Comparison of ENCODE assay signal across 9 mouse cellular contexts in the genomic region with DNA sequence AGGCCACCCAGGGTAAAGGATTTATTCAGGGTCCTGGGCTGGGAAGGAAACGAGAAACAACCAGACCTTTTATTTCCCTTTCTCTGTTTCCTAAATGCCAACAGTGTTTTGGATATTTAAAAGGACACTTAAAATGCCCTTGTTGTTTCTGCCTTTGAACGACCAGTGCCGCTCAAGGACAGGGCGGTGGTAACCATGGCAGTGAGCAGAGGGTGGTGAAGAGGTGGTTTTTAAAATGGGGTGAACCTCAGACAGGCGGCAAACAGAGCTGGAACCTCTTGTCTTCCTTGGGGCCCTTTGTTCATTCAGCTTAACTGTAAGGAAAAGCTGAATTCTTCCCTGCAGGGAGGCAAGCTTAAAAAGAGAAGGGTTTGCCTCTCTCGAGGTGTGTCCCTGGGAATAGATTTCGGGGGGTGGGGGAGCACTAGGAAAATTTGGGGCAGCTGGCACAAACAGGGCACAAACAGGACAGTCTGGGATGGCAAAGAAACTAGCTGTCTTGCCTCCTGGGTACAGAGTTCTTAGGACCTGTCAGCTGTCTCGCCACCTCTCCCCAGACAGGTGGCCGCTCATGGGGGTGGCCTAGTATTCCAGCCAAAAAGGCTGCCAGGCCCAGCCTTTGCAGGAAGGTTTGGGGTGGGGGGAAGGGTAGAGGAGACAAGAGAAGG. TPM values are rescaled to one million over a fixed set of nuclear protein-coding genes. Genes with fewer than 3 reads are reported as not detected.
DNase-seq lines count a peak whose midpoint lies in the region; ATAC-seq and TF ChIP-seq lines count a peak whose summit lies in the region.
"Had no signal": no experiment of that assay in that cellular context is flagged by ENCODE, and none has a peak within 500 bp of the region (broad histone marks: within the 10 kb centered on the region; RNA-seq: fewer than 3 reads in every experiment).

No protein-coding gene starts in this region.

- no peak overlapping the region for H3K9ac ChIP-seq in heart, embryonic 12.5 days
- H3K9ac ChIP-seq in ES-E14 (ENCODE audit: insufficient read depth, low read depth, low read length, poor library complexity, severe bottlenecking): peak overlapping the region; percentile 96
- peak overlapping the region; percentile 21; the same call in 1 of the 2 replicates for H3K9ac ChIP-seq in embryonic facial prominence, embryonic 14.5 days (ENCODE audit: low read depth, low read length)

- no peaks in the 10 kb centered on the region for H3K79me2 ChIP-seq in myocyte (ENCODE audit: control insufficient read depth, insufficient read depth)

- H3K36me3 ChIP-seq in heart, embryonic 12.5 days: no peaks in the 10 kb centered on the region
- H3K36me3 ChIP-seq in ES-E14 (ENCODE audit: control insufficient read depth, insufficient read depth, low read length, poor library complexity, severe bottlenecking) (no peaks in the 10 kb centered on the region), myocyte (ENCODE audit: control insufficient read depth, insufficient read depth) (no peaks in the 10 kb centered on the region)
- no peaks in the 10 kb centered on the region for H3K36me3 ChIP-seq in embryonic facial prominence, embryonic 14.5 days (ENCODE audit: control insufficient read depth, insufficient read depth, low read length)

- peak overlapping the region; percentile 58 for H3ac ChIP-seq in myocyte (ENCODE audit: control insufficient read depth, insufficient read length)

- H3K4me3 ChIP-seq in heart, embryonic 12.5 days: peak overlapping the region; percentile 47; the same call in 1 of the 2 replicates
- H3K4me3 ChIP-seq in ES-E14 (ENCODE audit: insufficient read depth in 1 of 2, low read depth in 1 of 2, low read length in 2 of 2, poor library complexity in 1 of 2, severe bottlenecking in 1 of 2) (peak overlapping the region; percentile 59 to 65), myocyte (peak overlapping the region; percentile 24)
- peak overlapping the region; percentile 43; the same call in 1 of the 2 replicates for H3K4me3 ChIP-seq in embryonic facial prominence, embryonic 14.5 days (ENCODE audit: low read depth, low read length)

- DNase-seq in heart, adult 8-10 months (ENCODE audit: low spot score): no peak
- no peak for DNase-seq in ES-E14 (ENCODE audit: low read depth, low spot score)
- no peak for DNase-seq in embryonic facial prominence, embryonic 14.5 days (ENCODE audit: low spot score)
- DNase-seq in kidney, postnatal 10 days: peak; percentile 43
- no peak for DNase-seq in gastrocnemius, postnatal 4 days (ENCODE audit: low spot score in 2 of 2)

- ATAC-seq in heart, embryonic 12.5 days (ENCODE audit: insufficient number of reproducible peaks, low FRiP score): no peak
- no peak for ATAC-seq in embryonic facial prominence, embryonic 14.5 days (ENCODE audit: low read depth)
- no peak for ATAC-seq in activated CD4-positive, CD25-positive, alpha-beta regulatory T cell, adult 4 months

- peak overlapping the region; percentile 93 for H3K4me2 ChIP-seq in heart, embryonic 12.5 days
- H3K4me2 ChIP-seq in embryonic facial prominence, embryonic 14.5 days (ENCODE audit: low read depth, low read length): peak overlapping the region; percentile 95
- H3K4me2 ChIP-seq in myocyte (ENCODE audit: low read depth): peak overlapping the region; percentile 97

- WGBS in heart, embryonic 12.5 days: 19% methylated on average over 9 of the region's 9 CpGs
- 12% methylated on average over 9 of the region's 9 CpGs for WGBS in embryonic facial prominence, embryonic 14.5 days

- peaks cover 24% of the 10 kb centered on the region; the same call in 1 of the 2 replicates for H3K4me1 ChIP-seq in heart, embryonic 12.5 days (replicated peaks)
- peaks cover 2 to 22% of the 10 kb centered on the region in 2 experiments; a peak in 2 of 4 replicates for H3K4me1 ChIP-seq in ES-E14 (ENCODE audit: control insufficient read depth in 2 of 2, insufficient read depth in 2 of 2, low read length in 2 of 2, poor library complexity in 1 of 2)
- peaks cover 13% of the 10 kb centered on the region for H3K4me1 ChIP-seq in embryonic facial prominence, embryonic 14.5 days (ENCODE audit: control insufficient read depth, insufficient read depth, low read length)

- H3K27ac ChIP-seq in heart, embryonic 12.5 days (ENCODE audit: poor library complexity, severe bottlenecking): no peak overlapping the region
- H3K27ac ChIP-seq in ES-E14 (ENCODE audit: insufficient read depth, low read depth, low read length, poor library complexity, severe bottlenecking): peak overlapping the region; percentile 100
- H3K27ac ChIP-seq in embryonic facial prominence, embryonic 14.5 days (replicated peaks; ENCODE audit: low read depth, low read length): no peak overlapping the region

- H3K9me3 ChIP-seq in heart, embryonic 12.5 days (replicated peaks): no peaks in the 10 kb centered on the region
- no peaks in the 10 kb centered on the region for H3K9me3 ChIP-seq in ES-E14 (ENCODE audit: control insufficient read depth, insufficient read depth, low read depth, low read length)
- no peaks in the 10 kb centered on the region for H3K9me3 ChIP-seq in embryonic facial prominence, embryonic 14.5 days (ENCODE audit: control insufficient read depth, low read length)

- peaks cover 35% of the 10 kb centered on the region for H3K27me3 ChIP-seq in heart, embryonic 12.5 days (replicated peaks)
- H3K27me3 ChIP-seq in embryonic facial prominence, embryonic 14.5 days (replicated peaks; ENCODE audit: control insufficient read depth, insufficient read depth, low read length): peaks cover 47% of the 10 kb centered on the region
- no peaks in the 10 kb centered on the region for H3K27me3 ChIP-seq in myocyte (ENCODE audit: control insufficient read depth, insufficient read depth, insufficient read length)
- H3K27me3 ChIP-seq: CH12.LX had no signal

- in situ Hi-C loops in ES-E14 (cut with MboI; ENCODE audit: low sequenced_read_pairs in 2 of 2, unreplicated experiment in 2 of 2): no loop called here

- TF ChIP-seq POLR2A in myocyte (IDR thresholded peaks at IDR 0.05; ENCODE audit: insufficient read length, low read depth): no peak

TF ChIP-seq in ES-E14, 5 proteins besides CTCF, POLR2A, EP300 and RAD21:
- TF ChIP-seq HCFC1 (IDR thresholded peaks at IDR 0.05; ENCODE audit: borderline replicate concordance, insufficient read depth, low read length) (0 out of 2 replicates have a peak, but pooled peaks have one; percentile 9), CHD2 (IDR thresholded peaks at IDR 0.05; ENCODE audit: low read depth, low read length) (0 out of 2 replicates have a peak, but pooled peaks have one; percentile 46), ZC3H11A (IDR thresholded peaks at IDR 0.05; ENCODE audit: borderline replicate concordance, low read depth, low read length) (no peak)

TF ChIP-seq in myocyte, 11 proteins besides CTCF, POLR2A, EP300 and RAD21:
- TF ChIP-seq TCF12 (IDR thresholded peaks at IDR 0.05; ENCODE audit: insufficient read depth, poor library complexity, severe bottlenecking): peak; percentile 75
- TF ChIP-seq MYOD1 (IDR thresholded peaks at IDR 0.05; ENCODE audit: control insufficient read depth in 1 of 3, insufficient read length in 2 of 3, low read depth in 2 of 3): peak; percentile 62 to 93 (median 78)
- peak; percentile 58 for TF ChIP-seq TCF3 (IDR thresholded peaks at IDR 0.05; ENCODE audit: insufficient read length, low read depth)
- TF ChIP-seq SRF (IDR thresholded peaks at IDR 0.05; ENCODE audit: control insufficient read depth, insufficient read length, low read depth): no peak
- no peak for TF ChIP-seq MAX (IDR thresholded peaks at IDR 0.05; ENCODE audit: low read depth)
- TF ChIP-seq E2F4 (IDR thresholded peaks at IDR 0.05; ENCODE audit: insufficient read depth): no peak
- TF ChIP-seq CEBPB (IDR thresholded peaks at IDR 0.05; ENCODE audit: insufficient read depth, poor library complexity, severe bottlenecking): no peak
- no peak for TF ChIP-seq REST (IDR thresholded peaks at IDR 0.05; ENCODE audit: insufficient read depth, insufficient read length)
- TF ChIP-seq USF1 (IDR thresholded peaks at IDR 0.05; ENCODE audit: low read depth): no peak
- TF ChIP-seq MYOG (IDR thresholded peaks at IDR 0.05; ENCODE audit: control insufficient read depth in 1 of 3, insufficient read depth in 1 of 3, insufficient read length in 2 of 3, low read depth in 2 of 3): peak; percentile 65 to 88 (median 78)
- TF ChIP-seq POLR2AphosphoS2 (IDR thresholded peaks at IDR 0.05; ENCODE audit: insufficient read length, low read depth): no peak

RNA-seq across cellular contexts. Expression of gene Klf9, which starts 7.5 kb away (rescaled TPM):
- 2.1 TPM in 2 replicates for polyA plus RNA-seq in heart, embryonic 12.5 days (2016; fragmentation: Nextera tagmentation; extraction: Ambion mirVana)
- 100 to 1,000 TPM in 3 of 4 experiments, 10 to 100 TPM in 1; 94.4 to 149 (median 104) TPM for total RNA-seq in heart, adult 8-10 months (2022)
- total RNA-seq in ES-E14 (2012; rRNA removed): 90.8 and 173 TPM in 2 replicates
- 3.6 and 4.5 TPM in 2 replicates for polyA plus RNA-seq in embryonic facial prominence, embryonic 14.5 days (2014; fragmentation: Nextera tagmentation; extraction: Ambion mirVana)
- 7.1 TPM for polyA plus RNA-seq in myocyte (2012; fragmentation: generic; extraction: Trizol)
- total RNA-seq in gastrocnemius, postnatal 4 days (2021): 10 to 100 TPM; 21.4 to 33.2 TPM
- polyA plus RNA-seq in activated CD4-positive, CD25-positive, alpha-beta regulatory T cell, adult 4 months (2017; shearing (Covaris generic)): 1 to 10 TPM; 1.7 to 2.8 TPM
- total RNA-seq: CH12.LX had no signal
